Mouse (Mus musculus) ES-E14 (cell line): ENCODE results near the gene Lhfpl5. TPM values are rescaled to one million over a fixed set of nuclear protein-coding genes. Genes with fewer than 3 reads are reported as not detected.

Experiments
- DNase-seq: peaks from one replicate; pipeline ENCODE4 v3.0.0-alpha.2; 2013; ENCODE audit warnings: low read depth, low spot score
- H3K27ac ChIP-seq: 2 replicates; pipeline ENCODE4 v1.5.1; 2012; ENCODE audit warnings: low read depth, mild to moderate bottlenecking, low read length, moderate library complexity, mixed read lengths; ENCODE audit not compliant: poor library complexity, insufficient read depth, severe bottlenecking
- H3K36me3 ChIP-seq: 2 replicates; pipeline ENCODE4 v1.6.1; 2012; ENCODE audit warnings: mild to moderate bottlenecking, low read length, moderate library complexity, mixed read lengths; ENCODE audit not compliant: control insufficient read depth, poor library complexity, insufficient read depth, severe bottlenecking
- H3K4me1 ChIP-seq, 2 experiments: fragments of 150-350 bp in 1 of 2; sonication (generic) in 1 of 2; 2 replicates each; pipeline ENCODE4 v1.6.1; 2012; ENCODE audit warnings: low read length in 2 of 2, mild to moderate bottlenecking in 1 of 2, mixed read lengths in 1 of 2; ENCODE audit not compliant: control insufficient read depth in 2 of 2, insufficient read depth in 2 of 2, poor library complexity in 1 of 2
- H3K4me3 ChIP-seq, 2 experiments: fragments of 150-350 bp in 1 of 2; sonication (generic) in 1 of 2; 2 replicates each; pipeline ENCODE4 v1.5.1; 2012; ENCODE audit warnings: low read length in 2 of 2, low read depth in 1 of 2, mild to moderate bottlenecking in 1 of 2, mixed read lengths in 1 of 2; ENCODE audit not compliant: insufficient read depth in 1 of 2, poor library complexity in 1 of 2, severe bottlenecking in 1 of 2
- H3K9ac ChIP-seq: 2 replicates; pipeline ENCODE4 v1.6.1; 2012; ENCODE audit warnings: low read depth, mild to moderate bottlenecking, low read length, mixed read lengths; ENCODE audit not compliant: poor library complexity, insufficient read depth, severe bottlenecking
- H3K9me3 ChIP-seq: fragments of 150-350 bp; sonication (generic); 2 replicates; pipeline ENCODE4 v1.6.1; 2012; ENCODE audit warnings: low read depth, mild to moderate bottlenecking, low read length; ENCODE audit not compliant: control insufficient read depth, insufficient read depth
- CHD2 ChIP-seq: IDR thresholded peaks from 2 replicates; pipeline ENCODE4 v1.6.1; 2014; ENCODE audit warnings: mild to moderate bottlenecking, low read depth, low read length, inconsistent platforms
- HCFC1 ChIP-seq: IDR thresholded peaks from 2 replicates; pipeline ENCODE4 v1.6.1; 2012; ENCODE audit warnings: low read length, inconsistent platforms, borderline replicate concordance; ENCODE audit not compliant: insufficient read depth
- MAFK ChIP-seq: IDR thresholded peaks from 2 replicates; pipeline ENCODE4 v1.6.1; 2014; ENCODE audit warnings: mild to moderate bottlenecking, low read depth, low read length, inconsistent platforms; ENCODE audit not compliant: insufficient read depth
- ZC3H11A ChIP-seq: IDR thresholded peaks from 2 replicates; pipeline ENCODE4 v1.6.1; 2012; ENCODE audit warnings: low read depth, mild to moderate bottlenecking, inconsistent platforms, low read length, borderline replicate concordance
- ZNF384 ChIP-seq: IDR thresholded peaks from 2 replicates; pipeline ENCODE4 v1.6.1; 2012; ENCODE audit warnings: low read depth, low read length, inconsistent platforms
- in situ Hi-C, 2 experiments: fragments of 600-800 bp; cut with MboI; formaldehyde crosslinking; loops; one replicate each; pipeline ENCODE4 v1.15.1; 2025; ENCODE audit warnings: low sequenced_read_pairs in 2 of 2, inconsistent platforms in 1 of 2; ENCODE audit not compliant: unreplicated experiment in 2 of 2
- total RNA-seq: library from RNA; depleted of rRNA; stranded (reverse); fragments of 300-350 nt; gene quantifications from 2 replicates; pipeline ENCODE4 v1.2.3, GENCODE M21; 2012; rRNA removed

Gene Lhfpl5
- 0.76 and 1.7 TPM in 2 replicates for total RNA-seq

DNA sequence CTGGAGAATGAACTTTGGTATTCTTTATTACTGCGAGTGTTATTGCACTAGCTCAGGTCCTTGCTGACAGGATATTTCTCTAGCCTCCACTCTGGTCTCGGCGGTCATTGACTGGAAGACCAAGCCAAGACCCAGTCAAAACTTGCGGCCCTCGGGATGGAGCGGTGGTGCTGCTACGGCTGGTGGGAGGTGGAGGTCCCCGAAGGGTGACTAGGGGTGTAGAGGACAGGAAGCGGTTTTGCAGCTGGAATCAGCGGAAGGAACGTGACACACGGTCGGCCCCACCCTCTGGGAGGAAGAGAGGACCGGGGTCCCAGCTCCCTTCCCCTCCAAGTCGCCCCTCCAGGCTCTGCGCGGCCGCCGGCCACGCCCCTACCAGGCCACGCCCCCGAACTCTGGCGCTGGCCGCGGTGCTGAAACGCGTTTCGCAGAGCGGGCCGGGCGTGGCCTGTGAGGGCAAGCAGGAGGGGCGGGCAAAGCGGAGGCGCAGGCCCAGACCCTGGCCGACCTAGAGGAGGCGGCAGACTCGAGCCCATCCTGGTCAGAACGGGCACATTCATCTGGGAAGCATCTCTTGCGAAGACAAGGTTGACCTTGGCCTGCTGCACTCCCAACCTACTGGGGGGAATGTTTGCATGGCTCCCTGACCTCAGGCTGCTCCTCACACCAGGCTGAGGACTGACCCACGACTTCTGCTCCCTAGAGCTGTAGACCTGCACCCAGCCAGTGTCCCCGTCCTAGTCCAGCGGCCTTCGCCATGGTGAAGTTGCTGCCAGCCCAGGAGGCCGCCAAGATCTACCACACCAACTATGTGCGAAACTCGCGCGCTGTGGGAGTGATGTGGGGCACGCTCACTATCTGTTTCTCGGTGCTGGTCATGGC is at the start of gene Lhfpl5:
Gene Lhfpl5 (plus strand): TSS at position 398 of the 882 bp plus-strand sequence.
- Histone ChIP-seq H3K9me3 (no peaks in the 10 kb centered on the region), H3K36me3 (no peaks in the 10 kb centered on the region), H3K4me3 (peak within 1 kb of the TSS; percentile 64 to 67), H3K9ac (peak within 1 kb of the TSS; percentile 35; the same call in 1 of the 2 replicates), H3K4me1 (peaks cover 0 to 8% of the 10 kb centered on the region in 2 experiments), H3K27ac (no peak within 1 kb of the TSS)
- TF ChIP-seq HCFC1, result no peak
- no peak for TF ChIP-seq CHD2
- no peak for TF ChIP-seq ZNF384
- no peak for TF ChIP-seq MAFK
- TF ChIP-seq ZC3H11A, result no peak
- no peak for DNase-seq
- in situ Hi-C loops, result no loop called here

- no peak overlapping the region for H3K9ac ChIP-seq
- no peak overlapping the region for H3K4me3 ChIP-seq
- H3K27ac ChIP-seq, result no peak overlapping the region
- DNase-seq, result no peak
- H3K9me3 ChIP-seq, result no peaks in the 10 kb centered on the region
- H3K36me3 ChIP-seq, result no peaks in the 10 kb centered on the region
- in situ Hi-C loops, result no loop called here
- no peak for TF ChIP-seq HCFC1
- TF ChIP-seq CHD2, result no peak
- no peak for TF ChIP-seq MAFK
- TF ChIP-seq ZC3H11A, result no peak
- TF ChIP-seq ZNF384, result no peak
- peaks cover 0 to 10% of the 10 kb centered on the region in 2 experiments; a peak in 2 of 4 replicates for H3K4me1 ChIP-seq
These were observed 48.0 kb upstream of the Lhfpl5 start for GRCm38 (mm10) chr17:28527184-28528042.

DNA sequence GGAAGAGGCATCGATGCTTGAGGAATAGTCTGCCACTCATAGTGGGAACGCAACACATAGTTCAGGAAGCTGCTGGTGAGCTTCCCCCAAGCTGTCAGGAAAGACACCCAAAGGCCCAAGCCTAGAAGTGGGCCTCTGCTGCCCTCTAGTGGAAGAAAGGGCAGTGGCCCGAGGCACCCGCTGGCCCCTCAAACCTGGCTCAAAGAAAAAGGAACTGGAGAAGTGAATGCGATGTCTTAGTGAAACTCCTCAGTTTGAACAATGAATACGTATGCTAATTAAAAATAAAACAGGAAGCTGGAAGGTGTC is 47.4 kb upstream of the Lhfpl5 start:
- Histone ChIP-seq H3K4me3 (no peak overlapping the region), H3K4me1 (peaks cover 0 to 10% of the 10 kb centered on the region in 2 experiments; a peak in 2 of 4 replicates), H3K9me3 (no peaks in the 10 kb centered on the region), H3K9ac (no peak overlapping the region), H3K27ac (no peak overlapping the region), H3K36me3 (no peaks in the 10 kb centered on the region)
- TF ChIP-seq ZC3H11A (peak; percentile 77; the same call in 1 of the 2 replicates), MAFK (no peak)
- no peak for DNase-seq
- in situ Hi-C loops, result no loop called here

DNA sequence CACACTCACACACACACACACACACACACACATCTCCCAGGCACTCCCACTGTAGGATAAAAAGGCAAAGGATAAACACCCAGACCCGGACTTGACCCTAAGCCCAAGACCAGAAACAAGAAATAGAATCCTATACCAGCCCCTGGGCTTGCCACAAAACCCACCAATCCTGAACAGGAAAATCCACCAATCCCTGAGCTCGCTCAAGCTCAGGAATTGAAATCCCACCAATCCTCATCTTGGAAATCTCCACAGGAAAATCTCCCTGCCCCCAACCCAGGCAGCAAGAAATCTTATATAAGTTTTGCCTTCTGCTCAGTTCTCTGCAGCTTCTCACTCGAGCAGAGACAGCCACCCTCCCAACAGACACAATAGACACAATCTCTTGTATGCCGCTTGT is 46.3 kb upstream of the Lhfpl5 start:
- in situ Hi-C loops, result no loop called here
- Histone ChIP-seq H3K9ac (no peak overlapping the region), H3K4me1 (peaks cover 0 to 11% of the 10 kb centered on the region in 2 experiments; a peak in 2 of 4 replicates), H3K9me3 (no peaks in the 10 kb centered on the region), H3K4me3 (no peak overlapping the region), H3K36me3 (no peaks in the 10 kb centered on the region), H3K27ac (no peak overlapping the region)
- DNase-seq, result no peak
- TF ChIP-seq CHD2 (0 out of 2 replicates have a peak, but pooled peaks have one; percentile 29), MAFK (no peak)
